Mouse (Mus musculus) urinary bladder, postnatal 36 days (tissue): Measurements from ENCODE around the gene Eno3.

ENCODE experiments used
- DNase-seq, 2 experiments: peaks; one replicate each; pipeline ENCODE4 v3.0.0; 2022; ENCODE audit warnings: low spot score in 2 of 2, mixed read lengths in 1 of 2

Gene Eno3

DNA sequence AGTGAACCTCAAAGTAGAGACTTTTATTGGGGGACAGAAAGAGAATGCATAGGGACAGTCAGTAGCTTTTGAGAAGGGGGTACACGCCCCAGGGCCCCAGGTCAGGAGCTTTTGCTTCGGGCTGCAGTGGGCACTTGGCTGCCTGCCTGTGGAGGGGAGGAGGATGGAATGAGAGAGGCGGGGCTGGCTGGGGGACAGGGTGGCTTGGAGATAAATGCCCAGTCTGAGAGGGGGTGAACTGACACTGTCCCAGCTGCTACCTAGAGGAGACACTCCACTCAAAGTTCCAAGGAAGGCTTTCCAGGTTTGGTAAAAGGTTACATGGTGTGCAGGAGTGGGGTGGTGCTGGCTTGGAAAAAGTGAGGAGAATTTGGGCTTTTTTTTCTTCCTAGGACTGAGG lies at the start of gene Eno3:
TSS of gene Eno3 (plus strand) at position 239 of the 400 bp plus-strand sequence.
- DNase-seq = no peak

DNA sequence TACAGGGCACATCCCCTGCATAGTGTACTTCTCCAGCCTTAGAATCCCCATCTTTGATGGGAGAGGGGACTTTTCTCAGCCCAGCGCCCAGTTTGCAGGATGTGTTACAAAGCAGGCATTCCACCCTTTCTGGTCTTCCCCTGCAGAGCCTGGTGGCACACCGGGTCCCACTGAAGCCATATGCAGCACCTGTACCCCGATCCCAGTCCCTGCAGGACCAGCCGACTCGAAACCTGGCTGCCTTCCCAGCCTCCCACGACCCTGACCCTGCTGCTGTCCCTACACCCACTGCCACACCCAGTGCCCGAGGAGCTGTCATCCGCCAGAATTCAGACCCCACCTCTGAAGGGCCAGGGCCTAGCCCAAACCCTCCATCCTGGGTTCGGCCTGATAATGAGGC lies 49.4 kb upstream of the Eno3 start:
- DNase-seq = no peak

DNA sequence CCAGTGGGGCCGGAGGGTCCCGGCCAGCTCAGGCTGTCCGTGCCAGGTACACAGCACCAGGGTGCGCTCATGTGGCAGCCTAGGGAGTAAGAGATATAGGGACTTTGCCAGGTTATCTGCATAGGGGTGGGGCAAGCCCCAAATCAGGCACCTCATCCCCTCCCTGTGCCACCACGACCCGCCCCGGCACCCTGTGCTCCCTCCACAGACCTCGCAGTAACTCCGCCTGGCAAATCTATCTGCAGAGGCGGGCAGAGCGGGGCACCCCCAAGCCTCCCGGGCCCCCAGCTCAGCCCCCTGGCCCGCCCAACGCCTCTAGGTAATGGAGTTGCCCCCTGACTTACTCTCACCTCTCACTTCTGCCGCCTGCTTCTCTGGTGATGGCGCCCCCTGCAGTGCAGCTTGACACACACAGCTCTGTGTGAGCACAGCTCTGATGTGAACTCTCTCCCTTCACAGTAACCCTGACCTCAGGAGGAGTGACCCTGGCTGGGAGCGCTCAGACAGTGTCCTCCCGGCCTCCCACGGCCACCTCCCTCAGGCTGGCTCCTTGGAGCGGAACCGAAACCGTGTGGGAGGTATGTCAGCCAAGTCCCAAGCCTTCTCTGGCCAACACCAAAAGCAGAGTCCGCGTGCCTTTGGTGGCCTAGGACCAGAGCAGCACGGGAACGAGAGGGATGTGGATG lies 48.5 kb upstream of the Eno3 start:
- no peak for DNase-seq

DNA sequence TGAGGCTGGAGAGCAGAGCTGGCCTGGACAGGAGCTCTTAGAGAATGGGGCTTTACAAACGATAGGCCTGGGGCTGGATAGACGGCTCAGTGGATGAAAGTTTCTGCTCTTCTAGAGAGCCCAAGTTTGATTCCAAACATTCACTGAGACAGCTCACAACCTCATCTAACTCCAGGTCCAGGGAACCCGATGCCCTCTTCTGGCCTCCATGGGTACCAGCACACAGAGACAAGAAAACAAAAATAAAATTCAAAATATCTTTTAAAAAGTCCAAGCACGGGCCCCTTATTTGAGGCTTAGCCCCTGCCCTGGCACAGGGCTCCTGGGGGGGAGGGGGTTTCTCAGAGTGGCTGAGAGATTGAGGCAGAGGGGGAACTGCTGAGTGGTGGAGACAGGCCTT lies 46.2 kb upstream of the Eno3 start:
- no peak for DNase-seq

DNA sequence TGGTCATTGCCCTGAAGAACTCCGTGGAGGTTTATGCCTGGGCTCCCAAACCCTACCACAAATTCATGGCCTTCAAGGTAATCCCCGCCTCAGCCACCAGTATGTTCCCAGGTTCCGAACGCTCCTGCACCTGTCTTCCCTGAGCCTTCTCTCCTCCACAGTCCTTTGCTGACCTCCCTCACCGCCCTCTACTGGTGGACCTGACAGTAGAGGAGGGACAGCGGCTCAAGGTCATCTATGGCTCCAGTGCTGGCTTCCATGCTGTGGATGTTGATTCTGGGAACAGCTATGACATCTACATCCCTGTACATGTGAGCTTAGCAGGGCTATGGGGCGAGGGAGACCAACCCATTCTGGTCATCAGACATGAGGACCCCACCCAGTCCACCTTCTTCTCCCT lies 44.5 kb upstream of the Eno3 start:
- DNase-seq = no peak

DNA sequence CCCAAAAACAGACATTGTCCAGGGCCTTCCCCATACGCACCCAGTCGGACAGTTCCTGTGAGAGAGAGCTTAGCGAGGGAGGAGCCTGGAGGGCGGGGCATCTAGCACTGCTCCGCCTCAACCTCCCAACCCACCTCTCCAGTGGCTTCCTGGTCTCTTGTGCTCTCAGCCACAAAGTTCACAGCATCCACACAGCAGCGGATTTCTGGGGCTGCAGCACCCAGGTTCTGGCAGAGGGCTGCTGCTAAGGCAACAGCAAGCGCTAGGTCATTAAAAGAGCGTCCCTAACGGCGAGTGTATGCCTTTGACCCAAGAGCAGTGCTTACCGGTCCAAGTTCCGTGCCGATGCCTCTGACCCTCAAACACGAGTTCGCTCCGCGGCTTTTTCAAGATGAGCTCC lies 41.9 kb upstream of the Eno3 start:
- peak; percentile 61 to 81 for DNase-seq

DNA sequence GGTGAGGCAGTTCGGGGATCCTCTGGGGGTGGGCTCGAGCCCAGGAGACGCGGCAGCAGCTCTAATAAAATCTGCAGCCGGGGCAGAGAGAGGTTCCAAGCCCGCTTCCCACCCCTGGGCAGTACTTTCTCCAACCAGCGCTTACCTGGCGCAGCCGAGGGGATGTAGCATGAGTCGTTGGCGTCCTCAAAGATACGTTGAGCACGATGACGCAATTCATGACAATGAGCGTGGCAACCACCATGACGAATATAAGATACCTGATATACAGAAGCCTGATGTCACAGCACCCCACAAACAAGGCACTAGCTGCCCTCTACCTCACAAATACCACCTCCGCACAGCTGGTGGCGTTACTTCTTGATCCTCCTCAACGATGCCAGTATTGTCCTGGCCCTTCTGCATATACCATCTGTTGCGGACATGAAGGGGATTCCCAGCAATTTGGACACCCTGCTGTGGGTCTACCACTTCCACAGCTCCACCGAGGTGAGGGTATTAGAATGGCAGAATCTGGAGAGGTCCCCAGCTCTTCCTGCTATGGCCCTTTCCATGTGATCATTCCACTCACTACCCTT lies 41.4 kb upstream of the Eno3 start, which contains the start of gene 4930544D05Rik:
TSS of gene 4930544D05Rik (plus strand) at position 333 of the 578 bp plus-strand sequence.
- no peak for DNase-seq

DNA sequence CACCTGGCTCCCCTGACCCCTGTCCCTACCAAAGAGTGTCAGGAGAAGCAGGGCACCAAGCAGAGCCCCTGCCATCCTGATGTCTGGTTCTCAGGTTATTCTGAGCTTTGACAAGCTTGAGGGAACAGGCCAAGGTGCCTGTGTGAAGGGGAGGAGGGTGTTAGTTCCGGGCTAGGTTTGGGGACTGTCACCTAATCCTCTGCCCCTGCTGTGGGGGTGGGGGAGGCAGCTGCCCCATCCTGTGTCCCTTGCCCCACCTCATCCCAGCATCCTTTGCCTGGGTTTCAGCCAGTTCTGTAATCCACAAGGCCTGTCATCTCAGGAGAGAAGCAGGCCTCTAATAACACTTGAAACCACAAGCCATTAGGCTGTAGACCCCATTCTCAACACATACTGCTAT lies 37.9 kb upstream of the Eno3 start, which contains the start of gene Chrne:
TSS of gene Chrne (minus strand) at position 116 of the 400 bp plus-strand sequence.
- DNase-seq = no peak

DNA sequence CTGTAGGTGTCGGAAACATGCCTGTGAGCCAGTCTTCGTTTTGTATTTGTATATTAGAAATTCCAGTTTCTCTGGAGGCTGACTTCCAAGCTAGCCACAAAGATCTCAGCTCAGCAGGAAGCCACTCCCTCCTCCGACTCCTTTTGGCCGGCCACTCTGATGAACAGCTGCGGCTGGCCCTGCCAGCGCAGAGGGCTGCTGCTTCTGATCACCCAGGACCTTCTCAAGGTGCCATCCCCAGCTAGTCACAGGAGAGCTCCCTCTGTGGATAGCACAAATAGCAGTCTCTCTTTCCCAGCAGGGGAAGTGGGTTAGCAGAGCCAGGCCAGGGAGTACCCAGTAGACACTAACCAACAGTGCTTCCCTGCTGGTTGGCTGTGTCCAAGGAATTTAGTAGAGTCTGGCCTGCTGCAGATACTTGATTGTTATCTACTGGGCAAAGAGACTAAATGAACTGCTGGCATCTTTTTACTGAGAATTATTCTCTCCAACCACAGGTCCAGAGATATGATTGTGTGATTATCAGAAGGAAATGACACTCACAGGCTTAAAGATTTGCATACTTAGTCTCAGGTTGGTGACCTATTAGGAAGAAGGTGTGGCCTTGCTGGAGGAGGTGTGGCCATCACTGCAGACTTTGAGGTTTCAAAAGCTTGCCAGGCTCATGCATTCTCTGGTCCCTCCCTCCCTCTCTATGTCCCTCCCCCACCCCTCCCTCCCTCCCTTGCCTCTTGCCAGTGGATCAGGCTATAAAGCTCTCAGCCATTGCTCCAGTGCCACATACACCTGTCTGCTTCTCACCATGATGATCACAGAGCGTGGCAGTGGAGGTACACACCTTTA lies 34.8 kb upstream of the Eno3 start:
- DNase-seq = no peak

DNA sequence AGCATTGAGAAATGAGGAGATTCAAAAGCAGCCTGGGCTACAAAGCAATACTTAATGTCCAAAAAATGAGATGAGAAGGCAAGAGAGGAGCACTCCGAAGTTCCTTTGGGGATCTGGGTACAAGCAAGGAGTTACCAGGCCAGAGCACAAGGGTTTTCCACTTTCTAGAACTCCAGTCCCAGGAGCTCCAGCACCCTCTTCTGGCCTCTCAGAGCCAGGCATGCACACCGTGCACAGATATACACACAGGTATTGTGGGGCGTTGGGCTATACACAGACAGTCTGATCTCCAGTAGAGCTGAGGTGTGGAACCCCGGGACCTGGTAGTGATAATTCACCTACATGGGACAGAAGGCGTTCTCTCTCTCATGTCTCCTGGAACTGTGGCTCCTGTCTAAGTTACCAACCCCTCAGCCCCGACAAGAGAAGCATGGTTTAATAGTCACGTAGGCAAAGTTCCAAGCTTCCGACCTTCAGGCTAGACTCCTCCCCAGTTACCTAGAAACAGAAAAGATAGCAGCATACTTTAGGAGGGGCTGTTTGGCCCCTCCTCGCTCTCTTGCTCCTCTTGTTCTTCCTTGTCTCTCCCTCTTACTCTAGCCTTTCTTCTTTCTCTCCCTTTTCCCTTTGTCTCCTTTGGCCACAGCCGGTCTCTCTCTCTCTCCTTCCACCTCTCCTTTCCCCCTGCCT lies 33.8 kb upstream of the Eno3 start:
- no peak for DNase-seq

DNA sequence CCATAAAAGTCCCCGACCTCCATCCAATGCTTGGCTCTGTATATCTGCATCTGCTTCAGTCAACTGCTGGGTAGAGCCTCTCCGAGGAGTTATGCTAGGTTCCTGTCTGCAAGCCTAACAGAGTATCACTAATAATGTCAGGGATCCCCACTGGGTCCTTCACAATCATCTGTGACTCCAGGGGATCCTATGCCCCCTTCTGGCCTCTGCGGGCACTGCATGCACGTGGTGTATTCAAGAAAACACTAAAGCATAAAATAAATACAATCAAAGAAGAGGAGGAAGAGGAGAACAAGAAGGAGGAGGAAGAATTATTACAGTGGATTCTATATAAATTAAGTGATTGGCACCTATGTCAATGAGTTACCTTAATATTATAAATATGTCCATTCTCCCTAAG lies 31.5 kb upstream of the Eno3 start:
- DNase-seq = no peak

DNA sequence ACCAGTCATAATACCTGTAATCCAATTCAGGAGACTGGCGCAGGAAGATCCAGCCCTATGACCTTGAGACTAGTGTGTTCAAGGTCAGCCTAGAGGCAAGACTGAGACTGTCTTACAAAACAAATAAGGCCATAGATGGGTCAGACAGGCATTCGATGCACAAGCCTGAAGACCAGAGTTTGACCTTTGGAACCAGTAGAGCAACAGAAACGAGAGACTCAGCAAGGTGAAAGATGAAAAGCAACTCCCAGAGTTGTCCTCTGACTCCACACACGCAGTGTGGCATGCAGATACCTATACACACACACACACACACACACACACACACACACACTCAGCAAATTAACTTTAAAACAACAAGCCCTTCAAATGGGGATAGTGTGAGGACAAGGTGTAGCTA lies 30.1 kb upstream of the Eno3 start:
- DNase-seq = no peak

DNA sequence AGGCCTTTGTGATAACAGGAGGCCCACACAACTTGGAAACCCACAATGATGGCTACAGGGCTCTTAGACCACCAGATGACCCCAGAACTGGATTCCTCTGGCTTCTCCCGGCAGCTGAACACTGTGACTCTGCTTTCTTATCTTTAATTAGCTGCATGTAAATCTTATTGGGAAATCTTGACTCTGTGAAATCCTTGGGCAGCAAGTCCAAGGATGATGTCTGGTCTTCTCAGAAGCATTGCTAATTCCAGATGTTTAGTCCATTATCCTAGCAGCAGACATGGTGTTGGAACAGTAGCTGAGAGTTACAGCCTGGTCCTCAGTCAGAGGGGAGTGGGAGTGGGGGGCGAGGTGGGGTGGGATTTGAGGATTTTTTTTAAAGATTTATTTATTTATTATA lies 28.6 kb upstream of the Eno3 start:
- no peak for DNase-seq

DNA sequence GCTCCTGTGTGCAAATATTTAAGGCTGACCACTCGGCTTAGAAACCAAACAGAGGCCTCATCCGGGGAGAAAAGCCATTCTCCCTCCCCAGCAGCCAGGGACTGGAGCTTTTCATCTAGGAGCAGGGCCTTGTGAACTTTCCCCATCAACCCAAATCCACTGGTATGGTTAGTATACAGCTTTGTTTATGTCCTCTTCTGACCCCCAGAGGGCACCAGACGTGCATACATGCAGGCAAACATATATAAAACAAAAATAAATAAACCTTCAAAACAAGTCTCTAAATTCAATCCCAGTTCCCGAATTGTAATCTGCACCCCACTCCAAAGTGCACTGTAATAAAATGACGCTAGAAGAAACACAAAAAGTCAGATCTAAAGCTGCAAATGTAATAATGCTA lies 27.4 kb upstream of the Eno3 start:
- no peak for DNase-seq

DNA sequence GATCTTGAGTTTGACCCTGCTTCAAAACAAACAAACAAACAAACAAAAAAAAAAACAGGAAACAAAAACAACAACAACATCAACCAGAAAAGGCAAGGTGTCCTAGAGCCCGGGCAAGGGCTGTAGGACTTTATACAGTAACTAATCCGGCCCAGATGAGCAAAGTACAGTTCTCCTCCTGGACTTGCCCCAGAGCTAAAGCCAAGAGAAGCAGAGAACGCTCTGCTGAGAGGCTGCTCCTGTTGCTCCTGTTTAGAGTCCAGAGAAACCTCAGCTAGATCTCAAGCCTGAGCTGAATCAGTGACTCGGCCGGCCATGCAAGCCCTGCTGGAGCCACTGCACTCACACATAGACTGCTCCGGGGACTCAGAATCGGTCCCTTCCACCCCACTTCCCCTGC lies 26.9 kb upstream of the Eno3 start:
- no peak for DNase-seq

DNA sequence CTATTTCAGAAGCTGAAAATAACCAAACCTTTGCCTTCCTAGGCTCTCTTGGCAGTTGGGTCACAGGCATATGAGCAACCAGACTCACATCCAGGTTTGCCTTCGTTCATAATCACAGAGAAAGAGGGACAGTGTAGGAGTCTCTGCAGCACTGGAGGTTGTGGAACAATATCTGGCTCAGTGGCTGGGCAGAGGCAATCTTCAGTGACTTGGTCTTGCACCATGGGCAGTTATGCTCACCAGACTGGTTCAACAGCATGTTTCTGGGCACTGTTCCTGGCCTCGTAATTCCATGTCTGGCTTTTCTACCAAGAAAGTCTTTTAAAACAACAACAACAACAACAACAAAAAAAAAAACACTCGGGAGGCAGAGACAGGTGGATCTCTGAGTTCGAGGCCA lies 21.4 kb upstream of the Eno3 start:
- DNase-seq = no peak

DNA sequence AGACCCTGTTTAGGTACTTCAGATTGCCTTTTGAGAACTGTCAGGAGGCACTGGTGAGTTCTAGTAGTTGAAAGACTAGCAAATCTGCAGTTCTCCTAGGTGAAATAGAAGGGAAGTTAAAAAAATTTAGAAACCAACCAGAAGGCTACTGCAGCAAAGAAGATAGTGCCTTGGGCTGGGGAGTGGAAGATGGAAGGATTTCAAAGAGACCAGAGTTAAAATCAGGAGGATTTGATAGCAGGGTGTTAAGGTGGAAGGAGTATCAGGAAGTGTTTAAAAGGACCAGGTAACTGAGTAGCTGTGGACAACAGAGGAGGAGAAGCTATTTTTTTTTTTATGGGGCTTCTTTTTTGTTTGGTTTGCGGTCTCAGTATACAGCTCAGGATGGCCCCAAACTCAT lies 19.2 kb upstream of the Eno3 start:
- no peak for DNase-seq

DNA sequence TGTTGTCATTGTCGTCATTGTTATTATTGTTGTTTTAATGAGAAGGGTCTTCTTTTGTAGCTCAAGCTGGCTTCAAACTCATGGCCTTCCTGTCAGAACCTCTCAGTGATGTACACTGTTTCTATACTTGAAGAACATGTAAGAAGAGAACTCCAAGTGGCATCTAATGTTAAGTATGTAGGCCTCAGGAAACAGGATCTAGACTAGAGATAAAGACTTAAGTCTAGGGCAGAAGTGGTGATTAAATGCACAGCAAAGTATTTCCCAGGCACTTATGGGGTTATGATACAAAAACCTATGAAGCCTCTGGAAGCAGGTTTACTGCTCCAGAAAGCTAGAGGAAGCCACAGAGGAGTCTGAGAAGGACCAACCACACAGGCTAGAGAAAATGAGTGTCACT lies 18.7 kb upstream of the Eno3 start:
- no peak for DNase-seq

DNA sequence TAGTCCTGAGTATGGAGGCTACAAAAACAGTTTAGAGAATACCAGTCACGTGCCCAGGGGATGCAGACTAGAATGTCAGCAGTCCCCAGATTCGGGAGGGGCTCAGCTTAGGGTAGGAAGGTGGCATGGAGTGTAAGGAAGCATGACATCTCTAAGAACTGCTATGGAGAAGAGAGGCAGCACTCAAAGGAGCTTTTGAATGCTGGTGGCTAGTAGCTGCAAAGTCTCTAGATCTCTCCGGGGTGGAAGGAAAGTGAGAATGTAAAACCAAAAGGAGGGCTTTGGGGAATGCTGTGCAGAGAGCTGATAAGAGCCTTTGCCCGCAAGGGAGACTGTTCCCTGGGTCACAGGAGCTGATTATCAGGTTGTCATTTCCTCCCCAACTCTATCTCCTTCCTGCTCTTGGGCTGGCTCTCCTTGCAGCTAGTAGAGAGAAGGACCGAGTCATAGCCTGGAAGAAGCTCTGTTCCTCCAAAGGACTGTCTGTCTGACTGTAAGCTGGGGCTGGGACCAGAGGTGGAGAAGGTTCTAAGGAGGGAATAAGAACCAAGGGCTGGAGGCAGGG lies 18.2 kb upstream of the Eno3 start, which contains the start of gene Gp1ba:
TSS of gene Gp1ba (plus strand) at position 409 of the 565 bp plus-strand sequence.
- no peak for DNase-seq

DNA sequence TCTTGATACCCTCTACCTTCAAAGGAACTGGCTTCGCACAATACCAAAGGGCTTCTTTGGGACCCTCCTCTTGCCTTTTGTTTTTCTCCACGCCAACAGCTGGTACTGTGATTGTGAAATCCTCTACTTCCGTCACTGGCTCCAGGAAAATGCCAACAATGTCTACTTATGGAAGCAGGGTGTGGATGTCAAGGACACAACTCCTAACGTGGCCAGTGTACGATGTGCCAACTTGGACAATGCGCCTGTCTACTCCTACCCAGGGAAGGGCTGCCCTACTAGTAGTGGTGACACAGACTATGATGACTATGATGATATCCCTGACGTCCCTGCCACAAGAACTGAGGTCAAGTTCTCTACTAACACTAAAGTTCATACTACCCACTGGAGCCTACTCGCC lies 17.0 kb upstream of the Eno3 start:
- DNase-seq = no peak

DNA sequence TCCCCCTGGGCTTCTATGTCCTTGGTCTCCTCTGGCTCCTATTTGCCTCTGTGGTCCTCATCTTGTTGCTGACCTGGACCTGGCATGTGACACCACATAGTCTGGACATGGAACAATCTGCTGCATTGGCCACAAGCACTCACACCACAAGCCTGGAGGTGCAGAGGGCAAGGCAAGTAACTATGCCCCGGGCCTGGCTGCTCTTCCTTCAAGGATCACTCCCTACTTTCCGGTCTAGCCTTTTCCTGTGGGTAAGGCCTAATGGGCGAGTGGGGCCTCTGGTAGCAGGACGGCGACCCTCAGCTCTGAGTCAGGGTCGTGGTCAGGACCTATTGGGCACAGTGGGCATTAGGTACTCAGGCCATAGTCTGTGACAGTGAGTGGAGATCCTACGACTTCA lies 15.8 kb upstream of the Eno3 start:
- no peak for DNase-seq

DNA sequence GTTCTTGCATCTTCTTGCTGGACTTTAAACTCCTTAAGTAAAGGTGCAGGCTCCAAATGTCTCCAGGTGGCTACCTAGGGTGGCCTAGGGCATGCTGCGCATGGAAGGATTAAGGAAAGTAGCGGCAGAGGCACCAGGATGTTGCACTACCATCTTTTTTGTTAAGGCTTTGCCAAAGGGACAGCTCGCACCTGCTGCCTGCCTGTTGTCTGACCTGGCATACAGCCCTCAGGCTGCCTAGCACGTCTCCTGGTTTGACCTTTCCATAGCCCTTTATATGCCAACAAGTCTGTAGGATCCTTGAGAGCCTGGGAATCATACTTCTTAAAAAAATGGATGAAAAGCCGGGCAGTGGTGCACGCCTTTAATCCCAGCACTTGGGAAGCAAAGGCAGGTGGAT lies 14.0 kb upstream of the Eno3 start:
- no peak for DNase-seq
